Mouse (Mus musculus) E14TG2a.4 (cell line): Measurements from ENCODE around the gene Nfib.

ENCODE experiments used
- H3K27me3 ChIP-seq: 2 replicates; pipeline ENCODE4 v1.6.1; 2014; ENCODE audit warnings: low read length, control low read depth; ENCODE audit not compliant: insufficient read depth
- H3K36me3 ChIP-seq: 2 replicates; pipeline ENCODE4 v1.6.1; 2014; ENCODE audit warnings: low read length, control low read depth; ENCODE audit not compliant: insufficient read depth
- H3K4me1 ChIP-seq: replicated peaks from 2 replicates; pipeline ENCODE4 v1.6.1; 2014; ENCODE audit warnings: low read depth, low read length, control low read depth
- H3K4me3 ChIP-seq: replicated peaks from 2 replicates; pipeline ENCODE4 v1.5.1; 2014; ENCODE audit warnings: mild to moderate bottlenecking, low read length
- H3K9me3 ChIP-seq: 2 replicates; pipeline ENCODE4 v1.6.1; 2014; ENCODE audit warnings: low read length, control low read depth
- CTCF ChIP-seq: conservative IDR thresholded peaks from 2 replicates; pipeline ENCODE4 v1.5.1; 2014; ENCODE audit warnings: low read length
- NANOG ChIP-seq: IDR thresholded peaks from 2 replicates; pipeline ENCODE4 v1.6.1; 2014; ENCODE audit warnings: borderline replicate concordance, low read length, mixed read lengths
- POU5F1 ChIP-seq: IDR thresholded peaks from 2 replicates; pipeline ENCODE4 v1.6.1; 2014; ENCODE audit warnings: low read length, borderline replicate concordance

The Nfib gene

GRCm38 (mm10) chr4:82438631-82439030 is 266.9 kb downstream of the Nfib start:
- TF ChIP-seq POU5F1: no peak
- TF ChIP-seq CTCF: no peak
- no peak for TF ChIP-seq NANOG
- no peak overlapping the region for H3K4me3 ChIP-seq
- H3K36me3 ChIP-seq: peaks cover 4% of the 10 kb centered on the region
- H3K9me3 ChIP-seq: no peaks in the 10 kb centered on the region
- H3K4me1 ChIP-seq: peaks cover 65% of the 10 kb centered on the region
- H3K27me3 ChIP-seq: no peaks in the 10 kb centered on the region

DNA sequence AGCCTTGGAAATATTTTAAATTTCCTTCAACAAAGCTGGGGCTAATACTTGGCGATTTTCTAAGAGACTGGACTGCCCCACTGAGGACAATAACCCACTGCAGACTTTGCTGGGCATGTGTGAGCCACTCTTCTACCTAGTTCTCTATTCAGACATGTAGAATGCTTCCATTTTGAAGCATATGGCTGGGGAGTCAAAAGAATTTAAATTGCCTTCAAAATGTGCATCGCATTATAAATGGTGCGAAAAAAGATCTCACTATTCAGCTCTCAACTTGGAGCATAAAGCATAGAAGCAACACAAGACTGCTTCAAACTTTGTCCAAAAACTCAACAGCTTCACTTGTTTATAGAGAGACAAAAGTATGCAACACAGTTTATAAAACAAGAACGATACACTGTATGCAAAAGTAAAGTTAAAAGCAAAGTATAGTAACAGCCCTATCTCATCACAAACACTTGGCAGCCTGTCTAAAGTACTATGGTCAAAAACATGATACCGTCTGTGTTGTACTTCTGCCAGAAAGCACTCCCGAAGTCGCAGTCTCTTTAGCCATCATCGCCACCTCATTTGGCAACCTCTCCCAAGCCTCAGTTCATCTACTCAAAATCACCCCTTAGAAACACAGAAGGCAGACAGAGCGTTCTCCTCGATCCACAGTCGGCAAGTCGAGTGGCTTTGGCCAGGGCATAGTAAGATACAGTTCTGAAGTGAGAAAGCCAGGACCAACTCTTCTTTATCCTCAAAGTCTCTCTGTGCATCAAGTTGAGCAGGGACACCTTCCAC is 267.8 kb downstream of the Nfib start:
- no peak for TF ChIP-seq POU5F1
- no peak for TF ChIP-seq CTCF
- no peak for TF ChIP-seq NANOG
- Histone ChIP-seq H3K9me3 (no peaks in the 10 kb centered on the region), H3K4me1 (peaks cover 68% of the 10 kb centered on the region), H3K36me3 (no peaks in the 10 kb centered on the region), H3K27me3 (no peaks in the 10 kb centered on the region), H3K4me3 (no peak overlapping the region)

GRCm38 (mm10) chr4:82436656-82437055 is 268.9 kb downstream of the Nfib start:
- no peak overlapping the region for H3K4me3 ChIP-seq
- H3K27me3 ChIP-seq: no peaks in the 10 kb centered on the region
- no peaks in the 10 kb centered on the region for H3K36me3 ChIP-seq
- peaks cover 73% of the 10 kb centered on the region for H3K4me1 ChIP-seq
- no peaks in the 10 kb centered on the region for H3K9me3 ChIP-seq
- TF ChIP-seq CTCF (no peak), NANOG (0 out of 2 replicates have a peak, but pooled peaks have one; percentile 24), POU5F1 (no peak)

- no peaks in the 10 kb centered on the region for H3K36me3 ChIP-seq
- no peaks in the 10 kb centered on the region for H3K27me3 ChIP-seq
- H3K4me1 ChIP-seq: peaks cover 68% of the 10 kb centered on the region
- no peaks in the 10 kb centered on the region for H3K9me3 ChIP-seq
- TF ChIP-seq POU5F1 (no peak), NANOG (peak; percentile 34; the same call in 1 of the 2 replicates), CTCF (no peak)
- H3K4me3 ChIP-seq: peak overlapping the region; percentile 13; the same call in 1 of the 2 replicates
Measured at GRCm38 (mm10) chr4:82435716-82436115, 269.8 kb downstream of the Nfib start.

GRCm38 (mm10) chr4:82433926-82434705 is 271.4 kb downstream of the Nfib start:
- 0 out of 2 replicates have a peak, but pooled peaks cover 4% of the 10 kb centered on the region for H3K27me3 ChIP-seq

GRCm38 (mm10) chr4:82431831-82432230 is 273.7 kb downstream of the Nfib start:
- Histone ChIP-seq H3K4me3 (no peak overlapping the region), H3K36me3 (no peaks in the 10 kb centered on the region), H3K9me3 (no peaks in the 10 kb centered on the region), H3K4me1 (peaks cover 83% of the 10 kb centered on the region), H3K27me3 (peaks cover 8% of the 10 kb centered on the region; the same call in 1 of the 2 replicates)
- TF ChIP-seq NANOG: no peak
- no peak for TF ChIP-seq POU5F1
- TF ChIP-seq CTCF: no peak

More at GRCm38 (mm10) chr4:82433926-82434705, 271.4 kb downstream of the Nfib start:
- Histone ChIP-seq H3K9me3 (no peaks in the 10 kb centered on the region), H3K36me3 (no peaks in the 10 kb centered on the region), H3K4me1 (peaks cover 84% of the 10 kb centered on the region), H3K4me3 (no peak overlapping the region)
- TF ChIP-seq POU5F1 (no peak), CTCF (no peak), NANOG (no peak)

DNA sequence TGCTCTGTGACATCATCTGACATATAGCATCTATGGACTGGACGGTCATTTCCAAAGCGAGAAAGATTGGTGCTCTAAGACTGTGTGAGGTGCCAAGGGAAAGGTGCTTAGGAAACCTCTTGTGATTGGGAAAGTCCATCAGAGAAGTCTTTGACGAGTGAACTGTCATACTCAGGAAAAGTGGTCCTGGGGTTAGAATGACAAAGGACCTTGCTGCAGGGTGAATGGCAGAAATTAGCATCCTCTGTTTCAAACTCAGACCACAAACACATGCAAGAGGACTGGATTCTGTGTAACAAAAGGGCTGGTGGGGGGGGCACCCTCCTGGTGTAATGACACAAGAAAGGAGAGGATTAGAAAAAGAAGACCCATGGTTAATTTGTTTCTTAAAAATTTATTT is 274.7 kb downstream of the Nfib start:
- Histone ChIP-seq H3K36me3 (no peaks in the 10 kb centered on the region), H3K9me3 (no peaks in the 10 kb centered on the region), H3K4me1 (peaks cover 84% of the 10 kb centered on the region), H3K27me3 (peaks cover 8% of the 10 kb centered on the region; the same call in 1 of the 2 replicates), H3K4me3 (no peak overlapping the region)
- TF ChIP-seq CTCF (no peak), POU5F1 (peak; percentile 82), NANOG (peak; percentile 100)

GRCm38 (mm10) chr4:82426224-82426623 is 279.3 kb downstream of the Nfib start:
- H3K9me3 ChIP-seq: no peaks in the 10 kb centered on the region
- H3K27me3 ChIP-seq: peaks cover 8% of the 10 kb centered on the region; the same call in 1 of the 2 replicates
- H3K4me3 ChIP-seq: no peak overlapping the region
- H3K4me1 ChIP-seq: peaks cover 51% of the 10 kb centered on the region
- no peaks in the 10 kb centered on the region for H3K36me3 ChIP-seq
- no peak for TF ChIP-seq NANOG
- no peak for TF ChIP-seq CTCF
- TF ChIP-seq POU5F1: no peak
